Comparison of ENCODE assay signal across 23 mouse cellular contexts in genomic region chr11:73222846-73223245, GRCm38 (mm10). TPM values are rescaled to one million over a fixed set of nuclear protein-coding genes. Genes with fewer than 3 reads are reported as not detected.
"Had no signal": no experiment of that assay in that cellular context is flagged by ENCODE, and none has a peak within 500 bp of the region (broad histone marks: within the 10 kb centered on the region; RNA-seq: fewer than 3 reads in every experiment).

No protein-coding gene starts in this region.

- H3K9me3 ChIP-seq: intestine, embryonic 15.5 days; limb, embryonic 12.5 days; limb, embryonic 15.5 days; midbrain, embryonic 12.5 days; midbrain, embryonic 15.5 days; neural tube, embryonic 13.5 days; stomach, embryonic 15.5 days had no signal

- H3K9ac ChIP-seq: intestine, embryonic 15.5 days; limb, embryonic 12.5 days; limb, embryonic 15.5 days; liver, embryonic 14.5 days; liver, postnatal 0 days; lung, embryonic 14.5 days; midbrain, embryonic 12.5 days; midbrain, embryonic 15.5 days; neural tube, embryonic 13.5 days; stomach, embryonic 15.5 days had no signal

- H3K36me3 ChIP-seq: intestine, embryonic 15.5 days; limb, embryonic 12.5 days; limb, embryonic 15.5 days; midbrain, embryonic 12.5 days; midbrain, embryonic 15.5 days; neural tube, embryonic 13.5 days; stomach, embryonic 15.5 days had no signal

- H3K4me1 ChIP-seq: intestine, embryonic 15.5 days; limb, embryonic 12.5 days; limb, embryonic 15.5 days; midbrain, embryonic 12.5 days; midbrain, embryonic 15.5 days; neural tube, embryonic 13.5 days; stomach, embryonic 15.5 days had no signal

- H3K4me3 ChIP-seq: intestine, embryonic 15.5 days; limb, embryonic 12.5 days; limb, embryonic 15.5 days; midbrain, embryonic 12.5 days; midbrain, embryonic 15.5 days; neural tube, embryonic 13.5 days; stomach, embryonic 15.5 days had no signal

- DNase-seq: kidney, adult 11 months; kidney, adult 9 months; kidney, postnatal 14 days; left cerebral cortex, postnatal 4 days; liver, postnatal 0 days; lung, embryonic 14.5 days; lung, postnatal 10 days; lung, postnatal 4 days; thymus, adult 2 months; thymus, postnatal 14 days; thymus, postnatal 4 days had no signal

- H3K27me3 ChIP-seq: intestine, embryonic 15.5 days; limb, embryonic 12.5 days; limb, embryonic 15.5 days; midbrain, embryonic 12.5 days; midbrain, embryonic 15.5 days; neural tube, embryonic 13.5 days; stomach, embryonic 15.5 days had no signal

- H3K27ac ChIP-seq: intestine, embryonic 15.5 days; limb, embryonic 12.5 days; limb, embryonic 15.5 days; liver, embryonic 14.5 days; midbrain, embryonic 12.5 days; midbrain, embryonic 15.5 days; neural tube, embryonic 13.5 days; stomach, embryonic 15.5 days had no signal

- ATAC-seq: intestine, embryonic 15.5 days; liver, postnatal 0 days; midbrain, embryonic 15.5 days had no signal

- H3K4me2 ChIP-seq: intestine, embryonic 15.5 days; limb, embryonic 12.5 days; limb, embryonic 15.5 days; liver, embryonic 11.5 days; lung, embryonic 14.5 days; midbrain, embryonic 12.5 days; midbrain, embryonic 15.5 days; neural tube, embryonic 13.5 days; stomach, embryonic 15.5 days had no signal

RNA-seq across cellular contexts. Expression of gene Trpv1, which starts 11.2 kb away (rescaled TPM):
- total RNA-seq: layer of hippocampus, postnatal 14 days; megakaryocyte progenitor cell, adult 5-6 weeks; neutrophil, adult 5-6 weeks had no signal
- polyA plus RNA-seq: liver, embryonic 11.5 days; liver, embryonic 14.5 days; lung, embryonic 14.5 days; midbrain, embryonic 12.5 days; stomach, embryonic 15.5 days had no signal

RNA-seq across cellular contexts. Expression of gene Trpv3, which starts 44.3 kb away (rescaled TPM):
- total RNA-seq: megakaryocyte progenitor cell, adult 5-6 weeks had no signal
